ENCODE assay signal across 13 mouse cellular contexts in the genomic region with DNA sequence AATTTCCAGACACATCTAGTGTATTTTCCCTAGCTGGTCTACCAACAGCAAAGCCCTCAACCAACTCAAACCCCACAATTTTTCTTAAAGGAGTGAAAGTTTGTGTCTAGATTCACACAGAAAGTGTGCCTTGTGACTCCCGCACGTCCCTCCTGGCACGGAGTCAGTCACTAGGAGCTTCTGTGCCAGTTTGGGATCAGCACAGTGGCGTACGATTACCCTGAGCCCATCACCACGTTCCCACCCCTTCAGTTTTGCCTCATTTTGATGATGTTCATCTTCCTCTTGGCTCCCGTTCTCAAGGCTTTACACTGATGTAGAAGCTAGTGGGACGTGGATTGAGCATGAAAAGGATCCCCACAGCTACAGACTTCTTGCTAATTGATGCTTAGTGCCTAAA.
DNase-seq lines count a peak whose midpoint lies in the region; ATAC-seq and TF ChIP-seq lines count a peak whose summit lies in the region.
"Had no signal": no experiment of that assay in that cellular context is flagged by ENCODE, and none has a peak within 500 bp of the region (broad histone marks: within the 10 kb centered on the region; RNA-seq: fewer than 3 reads in every experiment).

No protein-coding gene starts in this region.

- no peak for ATAC-seq in hindbrain, embryonic 12.5 days (ENCODE audit: low FRiP score)
- no peak for ATAC-seq in hindbrain, embryonic 16.5 days
- no peak for ATAC-seq in neural tube, embryonic 15.5 days (ENCODE audit: low FRiP score)
- no peak for ATAC-seq in stomach, embryonic 15.5 days (ENCODE audit: insufficient read depth, low FRiP score, low read depth)
- ATAC-seq: CD4-positive, CD25-positive, alpha-beta regulatory T cell, adult 4 months; liver, postnatal 0 days had no signal

- H3K4me1 ChIP-seq in hindbrain, embryonic 12.5 days, result peaks cover 26% of the 10 kb centered on the region
- H3K4me1 ChIP-seq in hindbrain, embryonic 16.5 days (ENCODE audit: control insufficient read depth, insufficient read depth, low read depth, low read length), result peaks cover 19% of the 10 kb centered on the region
- peaks cover 32% of the 10 kb centered on the region for H3K4me1 ChIP-seq in neural tube, embryonic 15.5 days
- H3K4me1 ChIP-seq in embryonic fibroblast, embryonic 13.5 days (ENCODE audit: control insufficient read depth, insufficient read depth, low read length), result peaks cover 19% of the 10 kb centered on the region
- H3K4me1 ChIP-seq in stomach, embryonic 15.5 days, result peaks cover 15% of the 10 kb centered on the region

- no peak overlapping the region for H3K4me2 ChIP-seq in hindbrain, embryonic 12.5 days (replicated peaks)
- no peak overlapping the region for H3K4me2 ChIP-seq in hindbrain, embryonic 16.5 days (ENCODE audit: low read length)
- no peak overlapping the region for H3K4me2 ChIP-seq in neural tube, embryonic 15.5 days
- H3K4me2 ChIP-seq in stomach, embryonic 15.5 days, result no peak overlapping the region

- no peaks in the 10 kb centered on the region for H3K36me3 ChIP-seq in hindbrain, embryonic 12.5 days
- H3K36me3 ChIP-seq in hindbrain, embryonic 16.5 days (ENCODE audit: control insufficient read depth, insufficient read depth, low read length), result no peaks in the 10 kb centered on the region
- H3K36me3 ChIP-seq in neural tube, embryonic 15.5 days, result no peaks in the 10 kb centered on the region
- no peaks in the 10 kb centered on the region for H3K36me3 ChIP-seq in stomach, embryonic 15.5 days

- WGBS in hindbrain, embryonic 12.5 days, result 70% methylated on average over 8 of the region's 8 CpGs
- 50% methylated on average over 8 of the region's 8 CpGs for WGBS in hindbrain, embryonic 16.5 days
- 57% methylated on average over 8 of the region's 8 CpGs for WGBS in neural tube, embryonic 15.5 days
- WGBS in stomach, embryonic 15.5 days, result 74% methylated on average over 8 of the region's 8 CpGs

- DNase-seq in neural tube, embryonic 10.5 days (ENCODE audit: extremely low spot score, low spot score), result no peak
- DNase-seq in adrenal gland, postnatal 14 days, result no peak
- DNase-seq: cerebellum, adult 8-10 months; liver, postnatal 0 days; thymus, postnatal 36 days had no signal

- no peak for TF ChIP-seq CTCF in embryonic fibroblast, embryonic 13.5 days (IDR thresholded peaks at IDR 0.05; ENCODE audit: borderline replicate concordance, insufficient read depth, low read length)

- H3K27ac ChIP-seq in hindbrain, embryonic 12.5 days, result peak overlapping the region; percentile 40; the same call in 1 of the 2 replicates
- no peak overlapping the region for H3K27ac ChIP-seq in hindbrain, embryonic 16.5 days (ENCODE audit: low read depth, low read length)
- 0 out of 2 replicates have a peak overlapping the region, but pooled peaks have one; percentile 43 for H3K27ac ChIP-seq in neural tube, embryonic 15.5 days (replicated peaks)
- peak overlapping the region; percentile 14; the same call in 1 of the 2 replicates for H3K27ac ChIP-seq in embryonic fibroblast, embryonic 13.5 days (ENCODE audit: insufficient read depth, low read length)
- H3K27ac ChIP-seq in stomach, embryonic 15.5 days, result peak overlapping the region; percentile 61
- H3K27ac ChIP-seq: kidney, postnatal 0 days; left cerebral cortex, adult 2 months had no signal

- no peak for TF ChIP-seq POLR2A in embryonic fibroblast, embryonic 13.5 days (IDR thresholded peaks at IDR 0.05; ENCODE audit: low read depth, low read length)

- no peak overlapping the region for H3K9ac ChIP-seq in hindbrain, embryonic 12.5 days
- no peak overlapping the region for H3K9ac ChIP-seq in hindbrain, embryonic 16.5 days (ENCODE audit: low read depth, low read length)
- H3K9ac ChIP-seq in neural tube, embryonic 15.5 days (replicated peaks), result no peak overlapping the region
- H3K9ac ChIP-seq in stomach, embryonic 15.5 days, result no peak overlapping the region
- H3K9ac ChIP-seq: liver, postnatal 0 days had no signal

- H3K4me3 ChIP-seq in hindbrain, embryonic 12.5 days, result no peak overlapping the region
- no peak overlapping the region for H3K4me3 ChIP-seq in hindbrain, embryonic 16.5 days (ENCODE audit: low read length)
- H3K4me3 ChIP-seq in neural tube, embryonic 15.5 days (replicated peaks), result no peak overlapping the region
- no peak overlapping the region for H3K4me3 ChIP-seq in embryonic fibroblast, embryonic 13.5 days (ENCODE audit: insufficient read depth, low read length)
- H3K4me3 ChIP-seq in stomach, embryonic 15.5 days (replicated peaks), result no peak overlapping the region
- H3K4me3 ChIP-seq: left cerebral cortex, adult 2 months had no signal

- no peaks in the 10 kb centered on the region for H3K27me3 ChIP-seq in hindbrain, embryonic 12.5 days
- no peaks in the 10 kb centered on the region for H3K27me3 ChIP-seq in hindbrain, embryonic 16.5 days (replicated peaks; ENCODE audit: control insufficient read depth, insufficient read depth, low read length)
- H3K27me3 ChIP-seq in neural tube, embryonic 15.5 days (replicated peaks), result no peaks in the 10 kb centered on the region
- H3K27me3 ChIP-seq in stomach, embryonic 15.5 days (replicated peaks), result no peaks in the 10 kb centered on the region

- H3K9me3 ChIP-seq in hindbrain, embryonic 12.5 days (replicated peaks), result no peaks in the 10 kb centered on the region
- H3K9me3 ChIP-seq in hindbrain, embryonic 16.5 days (ENCODE audit: control insufficient read depth, low read length), result no peaks in the 10 kb centered on the region
- H3K9me3 ChIP-seq in neural tube, embryonic 15.5 days (replicated peaks), result no peaks in the 10 kb centered on the region
- H3K9me3 ChIP-seq in stomach, embryonic 15.5 days, result no peaks in the 10 kb centered on the region
